Mouse (Mus musculus) forebrain, postnatal 0 days (tissue): Measurements from ENCODE around the gene Tnp1. TPM values are rescaled to one million over a fixed set of nuclear protein-coding genes. Genes with fewer than 3 reads are reported as not detected.

Experiments
- ATAC-seq: fragments of 200-750 bp; cut with Nextera tagmentation; 2 replicates; pipeline ENCODE4 v1.8.0; 2017; ENCODE audit warnings: mild to moderate bottlenecking, moderate library complexity
- DNase-seq: peaks from one replicate; pipeline ENCODE4 v3.0.0-alpha.2; 2015
- H3K27ac ChIP-seq: fragments of 300-500 bp; sonication (generic); 2 replicates; pipeline ENCODE4 v1.5.1; 2014; ENCODE audit warnings: low read depth, mild to moderate bottlenecking, antibody characterized with exemption, low read length, moderate library complexity, mixed read lengths
- H3K27me3 ChIP-seq: fragments of 300-500 bp; sonication (generic); 2 replicates; pipeline ENCODE4 v1.6.1; 2014; ENCODE audit warnings: mild to moderate bottlenecking, low read length, mixed read lengths; ENCODE audit not compliant: insufficient read depth
- H3K36me3 ChIP-seq: fragments of 300-500 bp; sonication (generic); 2 replicates; pipeline ENCODE4 v1.6.1; 2014; ENCODE audit warnings: mild to moderate bottlenecking, moderate library complexity; ENCODE audit not compliant: insufficient read depth
- H3K4me1 ChIP-seq: fragments of 300-500 bp; sonication (generic); 2 replicates; pipeline ENCODE4 v1.6.1; 2014; ENCODE audit warnings: antibody characterized with exemption; ENCODE audit not compliant: insufficient read depth
- H3K4me2 ChIP-seq: fragments of 300-500 bp; sonication (generic); 2 replicates; pipeline ENCODE4 v1.6.1; 2014; ENCODE audit warnings: low read depth, mild to moderate bottlenecking, moderate library complexity
- H3K4me3 ChIP-seq: fragments of 300-500 bp; sonication (generic); 2 replicates; pipeline ENCODE4 v1.5.1; 2014; ENCODE audit warnings: low read depth, low read length, mixed read lengths
- H3K9ac ChIP-seq: fragments of 300-500 bp; sonication (generic); 2 replicates; pipeline ENCODE4 v1.6.1; 2014; ENCODE audit warnings: mild to moderate bottlenecking
- H3K9me3 ChIP-seq: fragments of 300-500 bp; sonication (generic); 2 replicates; pipeline ENCODE4 v1.6.1; 2016; ENCODE audit warnings: low read length
- CTCF ChIP-seq: sonication (generic); IDR thresholded peaks from 2 replicates; pipeline ENCODE4 v1.5.1; 2016; ENCODE audit warnings: antibody characterized with exemption, control low read depth, low read depth
- WGBS: fragments of 180-500 bp; shearing (Covaris S2); extraction: QIAGEN DNeasy Blood & Tissue Kit; methylation state at CpG from one replicate; pipeline ENCODE4 v1.1.7; 2014; 5-methylcytosine and 5-hydroxymethylcytosine counted together
- polyA plus RNA-seq: library from polyadenylated mRNA; unstranded; fragments of >200 nt; fragmentation: Nextera tagmentation; extraction: Ambion mirVana; gene quantifications from 2 replicates; pipeline ENCODE4 v1.2.1, GENCODE M21; 2015
- total RNA-seq: library from RNA; depleted of rRNA; stranded (reverse); fragments of >200 nt; gene quantifications from 2 replicates; pipeline ENCODE4 v1.2.3, GENCODE M21; 2014

Tnp1 gene
- total and polyA plus RNA-seq, 2 experiments from 2014 or later: not detected

- no peak for DNase-seq
- H3K4me1 ChIP-seq: no peaks in the 10 kb centered on the region
- 96% methylated on average over 1 of the region's 1 CpGs for WGBS
- H3K9ac ChIP-seq: no peak overlapping the region
- no peaks in the 10 kb centered on the region for H3K36me3 ChIP-seq
- H3K27me3 ChIP-seq: no peaks in the 10 kb centered on the region
- TF ChIP-seq CTCF: no peak
- H3K27ac ChIP-seq: no peak overlapping the region
- no peaks in the 10 kb centered on the region for H3K9me3 ChIP-seq
- no peak overlapping the region for H3K4me2 ChIP-seq
- no peak overlapping the region for H3K4me3 ChIP-seq
- ATAC-seq: no peak
Measured at GRCm38 (mm10) chr1:73006847-73007246, 8.9 kb downstream of the Tnp1 start.

GRCm38 (mm10) chr1:73004890-73005289 is 10.8 kb downstream of the Tnp1 start:
- no peaks in the 10 kb centered on the region for H3K4me1 ChIP-seq
- DNase-seq (no peak), ATAC-seq (no peak)
- WGBS: 83% methylated on average over 2 of the region's 2 CpGs
- no peak overlapping the region for H3K27ac ChIP-seq
- no peaks in the 10 kb centered on the region for H3K9me3 ChIP-seq
- H3K4me2 ChIP-seq: no peak overlapping the region
- no peak for TF ChIP-seq CTCF
- no peak overlapping the region for H3K9ac ChIP-seq
- H3K36me3 ChIP-seq: no peaks in the 10 kb centered on the region
- H3K27me3 ChIP-seq: no peaks in the 10 kb centered on the region
- no peak overlapping the region for H3K4me3 ChIP-seq

- WGBS: 80% methylated on average over 5 of the region's 5 CpGs
- H3K4me3 ChIP-seq: no peak overlapping the region
- H3K4me2 ChIP-seq: no peak overlapping the region
- H3K9ac ChIP-seq: no peak overlapping the region
- no peaks in the 10 kb centered on the region for H3K36me3 ChIP-seq
- no peaks in the 10 kb centered on the region for H3K27me3 ChIP-seq
- DNase-seq (no peak), ATAC-seq (no peak)
- H3K27ac ChIP-seq: no peak overlapping the region
- no peak for TF ChIP-seq CTCF
- H3K4me1 ChIP-seq: no peaks in the 10 kb centered on the region
- H3K9me3 ChIP-seq: no peaks in the 10 kb centered on the region
Measured at GRCm38 (mm10) chr1:73002637-73003036, 13.1 kb downstream of the Tnp1 start.

GRCm38 (mm10) chr1:73001961-73002360 is 13.7 kb downstream of the Tnp1 start:
- no peaks in the 10 kb centered on the region for H3K27me3 ChIP-seq
- no peak overlapping the region for H3K4me2 ChIP-seq
- ATAC-seq (no peak), DNase-seq (no peak)
- H3K27ac ChIP-seq: no peak overlapping the region
- TF ChIP-seq CTCF: no peak
- 85% methylated on average over 5 of the region's 5 CpGs for WGBS
- H3K9ac ChIP-seq: no peak overlapping the region
- H3K4me3 ChIP-seq: no peak overlapping the region
- H3K4me1 ChIP-seq: no peaks in the 10 kb centered on the region
- no peaks in the 10 kb centered on the region for H3K9me3 ChIP-seq
- H3K36me3 ChIP-seq: no peaks in the 10 kb centered on the region

GRCm38 (mm10) chr1:72994751-72995528 is 20.8 kb downstream of the Tnp1 start:
- H3K4me1 ChIP-seq: peaks cover 3% of the 10 kb centered on the region; the same call in 1 of the 2 replicates
- H3K36me3 ChIP-seq: no peaks in the 10 kb centered on the region
- H3K9me3 ChIP-seq: no peaks in the 10 kb centered on the region
- H3K27me3 ChIP-seq: no peaks in the 10 kb centered on the region
- no peak for DNase-seq
- no peak overlapping the region for H3K4me3 ChIP-seq
- no peak overlapping the region for H3K9ac ChIP-seq
- no peak for TF ChIP-seq CTCF
- WGBS: 95% methylated on average over 5 of the region's 5 CpGs
- ATAC-seq: no peak
- no peak overlapping the region for H3K4me2 ChIP-seq
- no peak overlapping the region for H3K27ac ChIP-seq

- no peak for ATAC-seq
- H3K36me3 ChIP-seq: no peaks in the 10 kb centered on the region
- no peak for DNase-seq
- no peak overlapping the region for H3K4me2 ChIP-seq
- no peak overlapping the region for H3K4me3 ChIP-seq
- 68% methylated on average over 2 of the region's 2 CpGs for WGBS
- no peak for TF ChIP-seq CTCF
- no peaks in the 10 kb centered on the region for H3K9me3 ChIP-seq
- H3K27me3 ChIP-seq: no peaks in the 10 kb centered on the region
- no peak overlapping the region for H3K27ac ChIP-seq
- no peak overlapping the region for H3K9ac ChIP-seq
- H3K4me1 ChIP-seq: peaks cover 3% of the 10 kb centered on the region; the same call in 1 of the 2 replicates
Measured at GRCm38 (mm10) chr1:72992944-72993464, 22.7 kb downstream of the Tnp1 start.

GRCm38 (mm10) chr1:72992209-72992608 is 23.5 kb downstream of the Tnp1 start:
- Histone ChIP-seq H3K36me3 (no peaks in the 10 kb centered on the region), H3K27ac (no peak overlapping the region), H3K27me3 (no peaks in the 10 kb centered on the region), H3K9me3 (no peaks in the 10 kb centered on the region), H3K4me3 (no peak overlapping the region), H3K4me2 (no peak overlapping the region), H3K4me1 (peaks cover 3% of the 10 kb centered on the region; the same call in 1 of the 2 replicates), H3K9ac (no peak overlapping the region)
- WGBS: 72% methylated on average over 2 of the region's 2 CpGs
- DNase-seq: no peak
- TF ChIP-seq CTCF: no peak
- no peak for ATAC-seq
